Mouse (Mus musculus): ENCODE measurements around the gene Wnt3. TPM values are rescaled to one million over a fixed set of nuclear protein-coding genes. Genes with fewer than 3 reads are reported as not detected.

Wnt3 gene
- polyA plus RNA-seq, 1 experiment from 2014 or later: 0.31 TPM

DNA sequence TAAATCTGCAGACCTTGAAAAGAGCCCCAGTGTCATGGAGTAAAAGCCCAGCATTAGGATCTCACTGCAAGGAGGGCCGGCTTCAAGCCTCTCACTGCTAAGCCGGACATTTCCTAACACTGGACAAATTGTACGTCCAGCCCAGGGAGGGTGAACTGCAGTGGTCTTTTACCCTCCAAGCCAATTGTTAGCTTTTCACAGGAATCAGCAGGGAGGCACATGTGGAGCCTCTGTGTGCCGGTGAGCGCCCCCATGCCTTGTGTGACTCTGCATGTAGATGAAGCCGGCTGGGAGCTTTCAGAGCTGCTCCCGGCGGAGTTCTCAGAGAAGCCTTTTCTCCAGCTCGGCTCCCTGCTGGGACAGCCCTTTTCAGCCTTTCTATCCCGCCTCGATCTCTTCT is 66.9 kb downstream of the Wnt3 start:
- Histone ChIP-seq H3K27me3 (replicated peaks; ENCODE audit: control insufficient read depth, insufficient read depth, low read length) (no peaks in the 10 kb centered on the region), H3K4me1 (replicated peaks; ENCODE audit: control insufficient read depth, insufficient read depth, low read length) (no peaks in the 10 kb centered on the region), H3K9ac (ENCODE audit: low read length) (no peak overlapping the region), H3K9me3 (ENCODE audit: control insufficient read depth, low read length) (no peaks in the 10 kb centered on the region), H3K4me3 (ENCODE audit: low read depth, low read length) (no peak overlapping the region), H3K27ac (ENCODE audit: low read depth) (no peak overlapping the region), H3K36me3 (ENCODE audit: control insufficient read depth, insufficient read depth, low read length) (no peaks in the 10 kb centered on the region), H3K4me2 (ENCODE audit: low read length) (no peak overlapping the region)
- peak; percentile 55 for DNase-seq (ENCODE audit: low spot score)
- ATAC-seq (replicated peaks; ENCODE audit: low FRiP score, low TSS enrichment, low read depth): no peak
- WGBS: 23% methylated on average over 11 of the region's 11 CpGs

DNA sequence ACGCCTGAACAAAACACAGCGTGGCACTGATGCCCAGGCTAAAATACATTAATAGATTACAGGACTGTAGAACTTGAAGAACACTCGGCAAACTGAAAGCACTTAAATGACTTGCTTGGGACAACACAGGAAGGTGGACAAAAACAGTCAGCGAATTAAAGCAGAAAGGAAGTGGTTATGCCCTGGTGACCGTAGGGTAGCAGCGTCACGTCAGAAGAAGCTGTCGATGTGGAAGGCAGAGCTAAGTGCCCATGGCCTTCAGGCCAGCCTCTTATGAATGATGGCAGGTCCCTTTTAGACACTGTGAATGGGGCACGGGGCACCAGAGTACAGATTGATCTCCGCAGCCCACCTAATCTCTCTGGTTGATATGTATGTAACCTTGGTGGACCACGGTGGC is 74.3 kb downstream of the Wnt3 start:
- no peak for DNase-seq (ENCODE audit: low spot score)
- WGBS: 90% methylated on average over 11 of the region's 11 CpGs
- no peak for ATAC-seq (replicated peaks; ENCODE audit: low FRiP score, low TSS enrichment, low read depth)
- H3K27ac ChIP-seq (ENCODE audit: low read depth): no peak overlapping the region
- H3K4me2 ChIP-seq (ENCODE audit: low read length): no peak overlapping the region
- no peak overlapping the region for H3K4me3 ChIP-seq (ENCODE audit: low read depth, low read length)
- no peaks in the 10 kb centered on the region for H3K4me1 ChIP-seq (replicated peaks; ENCODE audit: control insufficient read depth, insufficient read depth, low read length)
- H3K9me3 ChIP-seq (ENCODE audit: control insufficient read depth, low read length): no peaks in the 10 kb centered on the region
- no peak overlapping the region for H3K9ac ChIP-seq (ENCODE audit: low read length)
- no peaks in the 10 kb centered on the region for H3K36me3 ChIP-seq (ENCODE audit: control insufficient read depth, insufficient read depth, low read length)
- no peaks in the 10 kb centered on the region for H3K27me3 ChIP-seq (replicated peaks; ENCODE audit: control insufficient read depth, insufficient read depth, low read length)

DNA sequence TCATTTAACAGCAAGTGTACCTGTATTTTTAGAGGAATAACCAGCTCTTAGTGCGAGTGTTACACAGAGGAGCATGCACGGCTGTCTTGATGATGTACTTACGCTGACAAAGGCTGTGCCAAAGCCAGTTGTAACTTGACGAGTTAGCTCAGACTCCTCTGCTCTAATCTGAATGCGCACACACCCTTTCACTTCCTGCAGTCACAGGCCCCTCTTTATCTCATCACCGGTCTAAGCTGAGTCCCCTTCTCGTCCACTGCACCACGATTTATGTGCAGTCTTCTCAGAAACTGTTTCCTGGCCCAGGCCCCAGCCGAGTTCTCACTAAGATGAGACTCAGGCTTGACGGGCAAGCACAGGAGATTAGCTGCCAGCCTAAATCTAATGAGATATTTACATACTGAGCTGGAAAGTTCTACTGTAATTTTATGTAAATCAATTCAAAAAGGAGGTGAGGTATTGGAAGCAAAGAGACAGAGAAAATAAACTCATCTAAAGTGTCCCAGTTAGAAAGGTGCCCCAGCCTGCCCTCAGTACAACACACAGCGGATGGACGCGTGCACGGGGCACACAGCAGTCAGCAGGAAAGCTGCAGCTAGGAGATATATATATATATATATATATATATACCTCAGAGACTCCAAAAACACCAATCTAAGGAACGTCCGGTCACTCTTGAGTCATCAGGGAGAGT is 78.8 kb downstream of the Wnt3 start:
- DNase-seq (ENCODE audit: low spot score): no peak

DNA sequence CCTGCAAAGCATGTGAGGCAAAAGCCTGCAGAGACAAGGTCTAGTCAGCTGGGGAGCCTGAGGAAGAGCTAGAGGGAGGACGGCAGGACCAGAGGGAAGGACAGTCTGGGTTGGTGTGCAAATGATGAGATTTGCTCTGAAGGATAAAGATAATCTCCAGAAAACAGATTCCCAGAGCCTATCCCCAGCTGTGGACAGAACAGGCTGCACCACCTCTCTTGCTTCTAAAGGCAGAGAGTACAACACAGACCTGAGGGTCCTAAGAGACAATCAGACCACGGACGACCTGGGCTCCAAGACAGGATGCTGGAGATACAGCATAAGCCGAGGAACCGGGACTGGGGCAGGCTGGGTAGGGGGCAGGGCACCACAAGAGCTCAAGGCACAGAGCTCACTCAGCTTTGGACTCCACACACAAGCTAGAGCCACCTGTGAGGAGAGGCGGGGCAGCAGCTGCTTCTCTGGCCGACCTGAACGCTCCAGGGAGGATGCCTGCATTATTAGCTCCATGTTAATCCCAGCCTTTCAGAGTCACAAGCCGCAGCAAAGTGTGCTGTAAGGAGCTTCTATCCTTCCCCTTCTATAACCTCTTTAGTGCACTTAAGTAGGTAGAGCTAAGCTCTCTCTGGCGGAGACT is 79.5 kb downstream of the Wnt3 start:
- Histone ChIP-seq H3K9me3 (ENCODE audit: control insufficient read depth, low read length) (no peaks in the 10 kb centered on the region), H3K27ac (ENCODE audit: low read depth) (no peak overlapping the region), H3K27me3 (replicated peaks; ENCODE audit: control insufficient read depth, insufficient read depth, low read length) (no peaks in the 10 kb centered on the region), H3K36me3 (ENCODE audit: control insufficient read depth, insufficient read depth, low read length) (0 out of 2 replicates have a peak, but pooled peaks cover 3% of the 10 kb centered on the region), H3K4me2 (ENCODE audit: low read length) (no peak overlapping the region), H3K4me1 (replicated peaks; ENCODE audit: control insufficient read depth, insufficient read depth, low read length) (no peaks in the 10 kb centered on the region), H3K4me3 (ENCODE audit: low read depth, low read length) (no peak overlapping the region), H3K9ac (ENCODE audit: low read length) (no peak overlapping the region)
- 56% methylated on average over 10 of the region's 10 CpGs for WGBS
- ATAC-seq (replicated peaks; ENCODE audit: low FRiP score, low TSS enrichment, low read depth) (no peak), DNase-seq (ENCODE audit: low spot score) (no peak)

More for the DNA sequence above, 78.8 kb downstream of the Wnt3 start:
- H3K4me3 ChIP-seq (ENCODE audit: low read depth, low read length): no peak overlapping the region
- WGBS: 64% methylated on average over 16 of the region's 16 CpGs
- H3K36me3 ChIP-seq (ENCODE audit: control insufficient read depth, insufficient read depth, low read length): 0 out of 2 replicates have a peak, but pooled peaks cover 2% of the 10 kb centered on the region
- H3K4me2 ChIP-seq (ENCODE audit: low read length): no peak overlapping the region
- ATAC-seq (replicated peaks; ENCODE audit: low FRiP score, low TSS enrichment, low read depth): no peak
- H3K4me1 ChIP-seq (replicated peaks; ENCODE audit: control insufficient read depth, insufficient read depth, low read length): no peaks in the 10 kb centered on the region
- no peak overlapping the region for H3K27ac ChIP-seq (ENCODE audit: low read depth)
- no peak overlapping the region for H3K9ac ChIP-seq (ENCODE audit: low read length)
- H3K27me3 ChIP-seq (replicated peaks; ENCODE audit: control insufficient read depth, insufficient read depth, low read length): no peaks in the 10 kb centered on the region
- H3K9me3 ChIP-seq (ENCODE audit: control insufficient read depth, low read length): no peaks in the 10 kb centered on the region

DNA sequence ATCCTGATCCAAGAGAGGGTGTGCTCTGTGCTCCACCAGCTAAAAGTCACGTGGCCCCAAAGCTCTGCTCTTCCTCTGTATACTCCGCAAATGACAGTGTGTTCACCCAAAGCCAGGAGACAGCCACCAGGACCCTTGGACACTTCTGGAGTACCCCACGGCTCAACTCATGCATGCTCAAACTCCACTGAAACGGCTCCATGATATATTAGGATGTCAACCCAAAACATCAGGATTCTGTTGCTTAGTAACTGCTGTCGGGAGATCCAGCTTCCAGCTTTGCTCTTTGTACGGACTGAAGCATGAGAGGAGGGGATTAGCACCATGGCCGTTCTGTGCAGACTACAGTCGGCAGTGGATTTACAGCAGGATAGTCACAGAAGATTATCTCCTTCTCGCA is 80.3 kb downstream of the Wnt3 start:
- no peak overlapping the region for H3K9ac ChIP-seq (ENCODE audit: low read length)
- no peaks in the 10 kb centered on the region for H3K27me3 ChIP-seq (replicated peaks; ENCODE audit: control insufficient read depth, insufficient read depth, low read length)
- H3K9me3 ChIP-seq (ENCODE audit: control insufficient read depth, low read length): no peaks in the 10 kb centered on the region
- no peaks in the 10 kb centered on the region for H3K4me1 ChIP-seq (replicated peaks; ENCODE audit: control insufficient read depth, insufficient read depth, low read length)
- no peak for DNase-seq (ENCODE audit: low spot score)
- WGBS: 57% methylated on average over 9 of the region's 9 CpGs
- H3K4me2 ChIP-seq (ENCODE audit: low read length): no peak overlapping the region
- H3K27ac ChIP-seq (ENCODE audit: low read depth): no peak overlapping the region
- H3K36me3 ChIP-seq (ENCODE audit: control insufficient read depth, insufficient read depth, low read length): peaks cover 12% of the 10 kb centered on the region
- ATAC-seq (replicated peaks; ENCODE audit: low FRiP score, low TSS enrichment, low read depth): no peak
- H3K4me3 ChIP-seq (ENCODE audit: low read depth, low read length): no peak overlapping the region

DNA sequence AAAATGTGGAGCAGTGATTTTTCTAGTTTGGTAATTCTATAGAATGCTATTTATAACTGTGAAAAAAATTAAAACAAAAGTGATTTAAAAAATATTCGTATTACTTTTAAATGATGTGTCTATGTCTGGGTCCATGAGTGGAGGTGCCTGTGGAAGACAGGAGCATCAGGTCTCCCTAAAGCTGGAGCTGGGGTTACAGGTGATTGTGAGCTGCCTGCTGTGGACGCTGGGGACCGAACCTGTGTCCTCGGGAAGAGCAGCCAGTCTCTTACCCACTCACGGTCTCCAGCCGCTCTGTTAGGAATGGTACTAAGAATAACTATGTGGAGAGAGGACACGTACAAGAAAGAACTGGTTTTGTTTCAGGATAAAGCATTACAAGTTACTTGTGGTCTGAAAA is 82.7 kb downstream of the Wnt3 start:
- Histone ChIP-seq H3K4me3 (ENCODE audit: low read depth, low read length) (no peak overlapping the region), H3K27me3 (replicated peaks; ENCODE audit: control insufficient read depth, insufficient read depth, low read length) (no peaks in the 10 kb centered on the region), H3K9me3 (ENCODE audit: control insufficient read depth, low read length) (no peaks in the 10 kb centered on the region), H3K36me3 (ENCODE audit: control insufficient read depth, insufficient read depth, low read length) (peaks cover 21% of the 10 kb centered on the region), H3K4me2 (ENCODE audit: low read length) (no peak overlapping the region), H3K27ac (ENCODE audit: low read depth) (no peak overlapping the region), H3K4me1 (replicated peaks; ENCODE audit: control insufficient read depth, insufficient read depth, low read length) (no peaks in the 10 kb centered on the region), H3K9ac (ENCODE audit: low read length) (no peak overlapping the region)
- 94% methylated on average over 7 of the region's 7 CpGs for WGBS
- DNase-seq (ENCODE audit: low spot score): no peak
- no peak for ATAC-seq (replicated peaks; ENCODE audit: low FRiP score, low TSS enrichment, low read depth)

DNA sequence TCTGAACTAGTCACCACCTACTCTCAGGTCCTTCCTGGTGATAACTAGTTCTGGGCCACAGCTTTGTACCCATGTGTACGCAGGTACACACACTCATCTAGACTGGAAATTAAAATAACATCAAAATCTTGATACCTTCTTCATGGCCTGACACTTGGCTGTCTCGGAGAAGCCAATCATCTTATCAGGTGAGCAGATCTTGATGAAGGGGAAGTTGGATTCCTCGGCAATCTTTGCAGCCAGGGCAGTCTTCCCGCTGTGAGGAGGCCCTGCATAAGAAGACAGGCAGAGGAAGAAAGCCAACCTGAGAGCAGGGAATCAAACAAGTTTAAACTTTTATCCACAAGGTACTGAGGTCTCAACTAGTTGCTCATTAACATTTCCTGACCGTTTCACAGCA is 84.8 kb downstream of the Wnt3 start:
- Histone ChIP-seq H3K36me3 (ENCODE audit: control insufficient read depth, insufficient read depth, low read length) (peaks cover 30% of the 10 kb centered on the region), H3K27me3 (replicated peaks; ENCODE audit: control insufficient read depth, insufficient read depth, low read length) (no peaks in the 10 kb centered on the region), H3K27ac (ENCODE audit: low read depth) (no peak overlapping the region), H3K4me2 (ENCODE audit: low read length) (no peak overlapping the region), H3K4me3 (ENCODE audit: low read depth, low read length) (no peak overlapping the region), H3K9ac (ENCODE audit: low read length) (no peak overlapping the region), H3K4me1 (replicated peaks; ENCODE audit: control insufficient read depth, insufficient read depth, low read length) (no peaks in the 10 kb centered on the region), H3K9me3 (ENCODE audit: control insufficient read depth, low read length) (no peaks in the 10 kb centered on the region)
- no peak for ATAC-seq (replicated peaks; ENCODE audit: low FRiP score, low TSS enrichment, low read depth)
- WGBS: 56% methylated on average over 5 of the region's 5 CpGs
- no peak for DNase-seq (ENCODE audit: low spot score)

DNA sequence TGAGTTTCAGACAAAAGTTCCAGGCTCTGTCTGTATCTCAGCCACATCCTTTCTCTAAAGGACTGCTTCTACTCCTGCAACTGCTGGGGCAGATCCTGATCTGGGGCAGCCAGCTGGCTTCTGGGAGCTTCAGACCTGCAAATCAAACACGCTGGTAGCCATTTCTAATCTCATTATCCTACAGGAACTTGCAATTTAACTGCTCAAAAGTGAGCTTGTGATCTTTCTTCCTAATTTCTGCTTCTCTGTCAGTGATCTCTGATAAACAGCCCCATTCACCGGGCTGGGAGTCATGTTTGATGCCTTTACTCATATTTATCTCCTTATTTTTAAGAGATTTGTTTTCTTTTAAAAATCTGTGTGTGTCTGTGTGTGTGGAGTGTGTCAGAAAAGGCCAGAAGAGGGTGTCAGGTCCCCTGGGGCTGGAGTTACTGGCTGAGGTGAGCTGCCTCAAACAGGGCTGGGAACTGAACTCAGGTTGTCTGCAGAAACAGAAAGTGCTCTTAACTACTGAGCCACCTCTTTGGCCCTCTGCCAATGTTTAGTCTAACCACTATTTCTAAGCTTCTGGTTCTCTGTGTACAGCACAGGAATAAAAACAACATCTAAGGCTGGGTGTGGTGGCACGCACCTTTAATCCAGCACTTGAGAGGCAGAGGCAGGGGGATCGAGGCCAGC is 86.1 kb downstream of the Wnt3 start:
- ATAC-seq (replicated peaks; ENCODE audit: low FRiP score, low TSS enrichment, low read depth) (no peak), DNase-seq (ENCODE audit: low spot score) (no peak)
- no peak overlapping the region for H3K4me3 ChIP-seq (ENCODE audit: low read depth, low read length)
- no peak overlapping the region for H3K9ac ChIP-seq (ENCODE audit: low read length)
- H3K4me2 ChIP-seq (ENCODE audit: low read length): no peak overlapping the region
- WGBS: 68% methylated on average over 4 of the region's 4 CpGs
- no peaks in the 10 kb centered on the region for H3K27me3 ChIP-seq (replicated peaks; ENCODE audit: control insufficient read depth, insufficient read depth, low read length)
- H3K9me3 ChIP-seq (ENCODE audit: control insufficient read depth, low read length): no peaks in the 10 kb centered on the region
- H3K36me3 ChIP-seq (ENCODE audit: control insufficient read depth, insufficient read depth, low read length): peaks cover 35% of the 10 kb centered on the region
- no peak overlapping the region for H3K27ac ChIP-seq (ENCODE audit: low read depth)
- no peaks in the 10 kb centered on the region for H3K4me1 ChIP-seq (replicated peaks; ENCODE audit: control insufficient read depth, insufficient read depth, low read length)
